Mouse (Mus musculus) liver, embryonic 14.5 days (tissue): ENCODE data around the gene Ush2a.

ENCODE experiments used
- CTCF ChIP-seq: IDR thresholded peaks from 2 replicates; pipeline ENCODE4 v1.5.1; 2016; ENCODE audit warnings: antibody characterized with exemption, low read depth, control low read depth
- EP300 ChIP-seq: IDR thresholded peaks from 2 replicates; pipeline ENCODE4 v1.6.1; 2016; ENCODE audit warnings: antibody characterized with exemption, low read depth

- TF ChIP-seq CTCF (no peak), EP300 (no peak)
These were observed 354.7 kb downstream of the Ush2a start for GRCm38 (mm10) chr1:188616547-188616946.
